Mouse (Mus musculus) megakaryocyte-erythroid progenitor cell, adult 5-6 weeks (primary cell): ENCODE data around the gene Spata2. TPM values are rescaled to one million over a fixed set of nuclear protein-coding genes. Genes with fewer than 3 reads are reported as not detected.

ENCODE experiments used
- ATAC-seq: replicated peaks from 2 replicates; pipeline ENCODE4 v1.8.0; 2016; ENCODE audit warnings: mild to moderate bottlenecking, inconsistent platforms; ENCODE audit not compliant: severe bottlenecking, poor library complexity, low FRiP score, low TSS enrichment
- total RNA-seq, 2 experiments: library from RNA; stranded (forward) in 1 of 2; stranded (reverse) in 1 of 2; fragments of 200-1000, 215-1000 nt in 1 of 2; fragments of >200 nt in 1 of 2; fragmentation: Nextera tagmentation in 1 of 2; gene quantifications; 2 replicates each; pipeline ENCODE4 v1.2.3; 2014 to 2017

The Spata2 gene
- total RNA-seq, 2 experiments from 2014 or later = 8.1 to 16.0 TPM

DNA sequence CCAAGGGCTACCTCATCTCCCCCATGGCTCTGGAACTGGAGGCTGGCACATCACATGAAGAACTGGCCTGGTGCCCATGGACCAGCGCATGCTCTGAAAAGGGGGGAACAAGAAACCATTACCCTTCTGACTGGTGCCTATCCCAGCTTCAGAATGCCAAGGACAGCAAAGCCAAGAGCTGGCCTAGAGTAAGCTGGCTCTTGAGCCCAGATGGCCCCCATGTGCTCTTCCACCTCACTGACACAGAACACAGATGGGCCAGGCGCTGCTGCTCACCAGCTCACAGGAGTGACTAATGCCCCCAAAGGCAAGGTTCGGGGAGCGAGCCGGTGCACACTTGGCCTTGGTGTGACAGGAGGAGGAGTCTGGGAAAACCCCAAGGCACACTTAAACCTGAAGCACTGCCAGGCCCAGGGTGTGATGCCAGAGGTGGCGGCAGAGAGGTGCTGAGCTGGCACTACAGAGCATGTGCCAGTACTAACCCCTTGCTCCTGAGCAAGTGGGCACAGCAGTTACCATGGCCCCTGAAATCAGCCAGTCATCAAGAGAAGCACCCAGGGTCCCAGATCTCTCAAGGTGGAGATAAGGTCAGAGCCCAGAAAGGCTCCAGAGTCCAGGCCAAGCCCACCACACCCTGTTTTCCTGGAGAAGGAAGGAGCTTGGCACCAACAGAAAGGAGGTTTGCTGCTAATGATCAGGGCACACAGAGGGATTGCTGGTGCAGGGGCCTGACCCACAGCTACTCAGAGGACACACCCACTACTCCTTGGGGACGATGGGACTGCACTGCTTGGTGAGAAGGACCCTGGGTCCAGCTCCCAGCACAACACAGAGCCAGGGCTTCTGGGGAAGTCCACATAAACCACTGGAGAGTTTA is 6.9 kb downstream of the Spata2 start:
- no peak for ATAC-seq

DNA sequence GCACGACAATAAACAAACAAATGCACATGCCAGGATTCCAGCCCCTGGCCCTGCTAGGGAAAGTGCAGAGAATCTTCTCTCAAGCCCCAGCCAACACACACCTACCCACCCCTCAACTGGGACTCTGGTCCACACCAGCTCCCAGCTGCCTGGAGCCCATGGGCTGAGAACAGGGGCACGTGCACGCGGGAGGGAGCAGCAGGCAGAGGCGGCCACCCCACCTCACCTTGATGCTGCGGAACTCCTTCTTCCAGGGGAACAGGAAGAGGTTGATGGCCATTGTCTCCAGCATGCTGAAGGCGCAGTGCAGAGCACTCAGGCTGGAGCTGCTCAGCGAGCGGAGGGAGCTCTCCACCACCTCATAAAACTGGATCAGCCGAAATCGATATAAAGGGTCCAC is 7.8 kb downstream of the Spata2 start:
- no peak for ATAC-seq

DNA sequence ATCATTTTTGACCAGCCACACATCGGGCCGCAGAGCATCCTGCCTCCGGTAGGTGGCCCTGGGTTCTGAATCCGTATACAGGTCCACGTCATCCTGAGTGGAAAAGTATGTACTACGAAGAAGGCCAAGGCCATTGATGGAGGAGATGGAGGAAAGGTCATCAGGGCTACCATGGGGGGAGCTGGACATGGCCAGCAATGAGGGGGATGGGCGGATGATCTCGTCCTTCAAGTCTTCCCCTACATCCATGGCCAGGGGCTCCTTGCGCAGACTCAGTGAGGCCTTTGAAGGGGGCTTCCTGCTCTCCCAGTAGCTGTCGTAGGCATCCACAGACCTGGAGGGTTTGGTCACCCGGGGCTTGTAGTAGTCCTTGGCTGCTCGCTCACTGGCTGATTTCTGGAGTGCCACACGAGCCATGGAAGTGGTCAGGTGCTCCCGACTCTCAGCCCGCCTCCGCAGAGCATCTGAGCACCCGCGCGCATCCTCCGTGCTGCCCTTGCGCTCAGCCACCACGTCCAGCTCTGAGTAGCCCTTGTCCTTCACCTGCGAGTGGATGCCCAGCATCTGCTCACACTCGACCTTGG is 8.8 kb downstream of the Spata2 start:
- ATAC-seq = no peak

DNA sequence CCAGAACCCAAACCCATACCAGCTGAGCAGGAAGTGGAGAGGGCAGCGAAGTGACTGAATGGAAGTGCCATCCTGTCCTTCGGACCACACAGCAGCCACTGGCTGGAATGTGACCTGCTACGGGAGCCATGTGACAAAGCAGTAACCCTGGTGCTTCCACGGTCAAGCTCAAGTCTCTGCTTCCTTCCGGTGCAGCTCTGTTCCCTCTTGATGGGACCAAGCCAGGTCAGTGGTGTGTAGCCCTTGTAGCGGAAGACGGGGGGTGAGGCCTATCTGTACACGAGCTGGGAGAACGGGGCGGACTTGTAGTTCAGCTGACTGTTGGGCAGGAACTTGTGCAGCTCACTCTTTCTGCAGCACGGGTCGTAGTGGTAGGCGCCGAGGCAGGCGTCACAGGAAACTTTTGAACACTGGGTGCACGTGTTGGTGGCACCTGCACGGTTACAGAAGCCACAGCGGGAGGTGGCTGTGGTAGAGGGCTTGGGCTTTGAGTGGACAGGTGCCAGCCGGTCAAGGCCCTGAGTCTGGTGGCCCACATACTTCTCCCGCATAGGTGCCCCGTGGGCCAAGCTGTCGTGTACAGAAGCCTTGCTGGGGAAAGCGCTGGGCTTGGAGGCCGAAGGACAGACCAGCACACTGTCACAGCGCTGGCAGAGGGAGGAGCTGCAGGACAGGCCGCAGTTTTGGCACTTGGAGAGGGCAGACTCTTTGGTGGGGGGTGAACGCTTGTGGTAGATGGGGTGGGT is 9.4 kb downstream of the Spata2 start:
- ATAC-seq = no peak

DNA sequence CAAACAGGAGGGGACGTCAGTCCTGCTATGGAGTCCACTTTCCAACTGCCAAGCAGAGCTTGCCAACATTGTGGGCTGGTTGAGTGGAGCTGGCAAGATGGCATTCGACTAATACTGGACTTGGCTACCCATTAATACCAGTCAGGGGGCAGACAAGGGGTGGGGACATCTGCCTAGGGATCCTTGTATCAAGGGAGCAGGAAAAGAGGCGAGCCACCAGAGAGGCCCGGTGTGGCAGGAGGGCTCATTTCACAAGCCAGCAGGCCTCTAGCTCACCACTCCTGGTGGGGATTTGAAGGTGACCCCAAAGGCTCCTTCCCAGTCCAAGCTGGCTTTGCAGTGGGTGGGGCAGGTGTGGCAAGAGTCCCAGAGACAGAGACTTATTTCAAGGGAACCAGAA is 10.0 kb downstream of the Spata2 start:
- ATAC-seq = no peak

- no peak for ATAC-seq
Measured at GRCm38 (mm10) chr2:167479501-167479900, 13.2 kb downstream of the Spata2 start.

- no peak for ATAC-seq
Measured at GRCm38 (mm10) chr2:167478128-167478527, 14.6 kb downstream of the Spata2 start.

GRCm38 (mm10) chr2:167476762-167477161 is 15.9 kb downstream of the Spata2 start:
- no peak for ATAC-seq

- peak; percentile 38; the same call in 1 of the 2 replicates for ATAC-seq
Measured at GRCm38 (mm10) chr2:167476200-167476688, 16.4 kb downstream of the Spata2 start.

GRCm38 (mm10) chr2:167475596-167475995 is 17.1 kb downstream of the Spata2 start:
- no peak for ATAC-seq

GRCm38 (mm10) chr2:167474218-167474617 is 18.5 kb downstream of the Spata2 start:
- ATAC-seq = no peak

DNA sequence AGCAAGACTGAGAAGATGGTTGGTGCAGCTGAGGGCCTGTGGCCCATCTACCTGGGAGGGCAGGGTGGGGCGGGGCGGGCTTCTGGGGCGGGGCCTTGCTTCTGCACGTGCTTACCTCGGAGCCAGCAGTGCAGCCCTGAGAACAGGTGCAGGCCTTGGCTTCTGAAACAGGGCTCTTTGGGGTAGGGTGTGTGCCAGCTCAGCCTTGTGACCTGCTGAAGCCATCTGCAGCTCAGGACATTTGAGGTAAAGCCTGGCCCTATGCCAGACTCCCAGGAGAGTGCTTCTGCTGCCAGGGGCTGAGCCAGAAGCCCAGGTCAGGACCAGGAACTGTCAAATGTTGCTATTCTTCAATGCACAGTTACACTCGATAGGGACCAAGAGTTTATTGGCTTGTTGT is 21.1 kb downstream of the Spata2 start:
- ATAC-seq = no peak

DNA sequence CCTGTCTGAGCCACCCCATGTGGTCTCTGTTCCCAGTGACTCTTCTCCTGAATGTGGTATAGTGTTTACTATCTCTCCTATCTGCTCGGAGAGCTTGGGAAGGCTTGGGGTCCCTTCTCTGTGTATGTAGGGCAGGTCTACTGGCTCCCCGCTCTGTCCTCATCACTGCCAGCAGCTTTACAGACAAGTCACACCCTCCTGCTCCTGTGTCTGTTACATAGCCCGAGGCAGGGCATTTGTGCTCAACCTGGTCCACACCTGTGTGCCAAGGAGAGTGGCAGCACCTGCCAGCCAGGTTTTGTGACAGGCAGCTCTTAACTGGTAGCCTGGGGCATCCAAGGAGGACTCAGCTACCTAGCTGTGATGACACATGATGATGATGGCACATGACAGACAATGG is 22.1 kb downstream of the Spata2 start:
- ATAC-seq = no peak

- peak; percentile 63; the same call in 1 of the 2 replicates for ATAC-seq
Measured at GRCm38 (mm10) chr2:167468444-167468843, 24.2 kb downstream of the Spata2 start.

DNA sequence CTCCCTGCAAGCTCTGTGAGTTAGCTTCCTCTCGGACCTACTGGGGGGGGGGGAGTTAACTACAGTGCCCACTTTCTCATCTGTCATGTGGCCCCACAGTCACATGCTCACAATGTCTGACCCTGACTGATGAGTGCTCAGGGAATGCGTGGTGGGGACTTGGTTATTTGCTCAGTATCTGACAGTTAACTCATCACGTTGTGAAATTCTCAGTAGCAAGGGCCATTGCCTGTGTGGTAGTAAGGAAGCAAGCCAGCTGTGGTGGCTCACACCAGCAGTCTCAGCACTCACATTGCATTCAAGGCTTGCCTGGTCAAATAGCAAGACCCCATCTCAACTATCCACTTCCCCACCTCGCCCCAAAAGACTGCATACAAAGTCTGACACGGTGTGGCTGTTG is 25.5 kb downstream of the Spata2 start:
- ATAC-seq = no peak

GRCm38 (mm10) chr2:167465951-167466350 is 26.7 kb downstream of the Spata2 start:
- no peak for ATAC-seq

DNA sequence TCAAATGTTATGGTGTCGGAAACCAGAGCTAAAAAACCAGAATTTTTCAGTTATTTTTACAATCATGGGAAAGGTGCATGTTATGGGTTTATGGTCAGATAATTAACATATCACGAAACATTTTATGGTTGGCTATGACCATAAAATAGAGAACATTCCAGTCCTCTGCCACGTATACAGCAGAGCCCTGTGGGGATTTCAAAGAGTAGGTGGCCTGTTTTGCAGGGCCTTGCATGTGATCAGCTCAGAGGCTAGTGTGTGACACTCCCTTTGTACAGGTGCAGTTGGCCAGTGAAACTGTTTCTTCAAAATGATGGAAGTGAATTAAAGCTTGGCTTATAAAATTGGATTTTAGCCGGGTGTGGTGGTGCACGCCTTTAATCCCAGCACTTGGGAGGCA is 28.9 kb downstream of the Spata2 start:
- no peak for ATAC-seq

GRCm38 (mm10) chr2:167462954-167463353 is 29.7 kb downstream of the Spata2 start:
- ATAC-seq = peak; percentile 72

DNA sequence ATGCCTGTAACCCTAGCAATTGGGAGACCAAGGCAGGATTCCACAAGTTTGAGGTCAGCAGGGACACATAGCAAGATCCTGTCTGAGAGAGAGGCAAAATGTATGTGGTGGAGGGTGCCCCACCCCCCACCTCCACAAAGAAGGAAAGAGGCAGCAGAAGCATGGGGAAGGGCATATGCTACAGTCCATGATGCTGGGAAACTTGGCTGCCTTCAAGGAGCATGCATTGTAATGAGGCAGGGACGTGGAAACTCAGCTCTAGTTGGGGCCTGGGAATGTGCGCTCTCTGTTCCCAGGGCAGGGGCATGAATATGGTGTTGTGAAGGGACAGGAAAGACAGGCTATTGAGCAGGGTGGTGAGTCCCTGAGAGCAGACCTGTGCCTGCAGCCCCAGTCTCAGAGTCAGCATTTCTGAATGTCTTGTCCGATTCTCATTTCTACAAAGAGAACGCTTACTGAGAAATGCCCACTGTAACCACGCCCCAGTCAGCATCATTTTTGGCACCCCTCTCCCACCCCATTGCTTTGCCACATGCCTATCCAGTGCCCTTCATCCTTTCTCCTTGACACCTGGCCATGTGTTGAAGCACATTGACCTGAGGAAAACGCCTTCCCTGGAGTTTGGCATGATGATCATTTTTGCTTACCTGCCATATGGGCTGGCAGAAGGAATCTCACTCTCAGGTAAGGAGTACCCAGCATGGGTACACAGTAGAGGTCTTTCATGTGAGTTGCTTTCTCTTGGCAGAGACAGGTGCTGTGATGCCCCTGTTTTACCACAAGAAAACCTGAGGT is 33.4 kb downstream of the Spata2 start:
- no peak for ATAC-seq
